Mouse (Mus musculus) embryonic facial prominence, embryonic 14.5 days (tissue): ENCODE results near the gene Slc16a5. TPM values are rescaled to one million over a fixed set of nuclear protein-coding genes. Genes with fewer than 3 reads are reported as not detected.

Experiments
- ATAC-seq: fragments of 200-750 bp; cut with Nextera tagmentation; 2 replicates; pipeline ENCODE4 v1.8.0; 2017; ENCODE audit warnings: low read depth, moderate number of reproducible peaks, moderate TSS enrichment
- DNase-seq: peaks from one replicate; pipeline ENCODE4 v3.0.0-alpha.2; 2015; ENCODE audit warnings: low spot score
- H3K27ac ChIP-seq: fragments of 300-500 bp; sonication (generic); replicated peaks from 2 replicates; pipeline ENCODE4 v1.5.1; 2014; ENCODE audit warnings: low read depth, mild to moderate bottlenecking, low read length, moderate library complexity
- H3K27me3 ChIP-seq: fragments of 300-500 bp; sonication (generic); replicated peaks from 2 replicates; pipeline ENCODE4 v1.6.1; 2014; ENCODE audit warnings: low read length; ENCODE audit not compliant: control insufficient read depth, insufficient read depth
- H3K36me3 ChIP-seq: fragments of 300-500 bp; sonication (generic); 2 replicates; pipeline ENCODE4 v1.6.1; 2014; ENCODE audit warnings: low read length, mixed read lengths; ENCODE audit not compliant: control insufficient read depth, insufficient read depth
- H3K4me1 ChIP-seq: fragments of 300-500 bp; sonication (generic); 2 replicates; pipeline ENCODE4 v1.6.1; 2014; ENCODE audit warnings: antibody characterized with exemption, low read length; ENCODE audit not compliant: control insufficient read depth, insufficient read depth
- H3K4me2 ChIP-seq: fragments of 300-500 bp; sonication (generic); 2 replicates; pipeline ENCODE4 v1.6.1; 2014; ENCODE audit warnings: low read depth, mild to moderate bottlenecking, low read length, moderate library complexity, mixed read lengths
- H3K4me3 ChIP-seq: fragments of 300-500 bp; sonication (generic); 2 replicates; pipeline ENCODE4 v1.5.1; 2014; ENCODE audit warnings: low read depth, mild to moderate bottlenecking, low read length
- H3K9ac ChIP-seq: fragments of 300-500 bp; sonication (generic); 2 replicates; pipeline ENCODE4 v1.6.1; 2014; ENCODE audit warnings: low read depth, mild to moderate bottlenecking, low read length, moderate library complexity, mixed read lengths
- H3K9me3 ChIP-seq: fragments of 300-500 bp; sonication (generic); 2 replicates; pipeline ENCODE4 v1.6.1; 2016; ENCODE audit warnings: low read length; ENCODE audit not compliant: control insufficient read depth
- WGBS: fragments of 180-500 bp; shearing (Covaris S2); extraction: QIAGEN DNeasy Blood & Tissue Kit; methylation state at CpG from one replicate; pipeline ENCODE4 v1.1.7; 2014; 5-methylcytosine and 5-hydroxymethylcytosine counted together
- polyA plus RNA-seq: library from polyadenylated mRNA; unstranded; fragments of >200 nt; fragmentation: Nextera tagmentation; extraction: Ambion mirVana; gene quantifications from 2 replicates; pipeline ENCODE4 v1.2.1, GENCODE M21; 2014

Slc16a5 gene
- polyA plus RNA-seq, 1 experiment from 2014 or later, result 0.15 TPM

GRCm38 (mm10) chr11:115511121-115511520 lies 48.8 kb downstream of the Slc16a5 start:
- Histone ChIP-seq H3K27ac (no peak overlapping the region), H3K36me3 (no peaks in the 10 kb centered on the region), H3K27me3 (no peaks in the 10 kb centered on the region), H3K4me2 (peak overlapping the region; percentile 64), H3K4me3 (peak overlapping the region; percentile 85), H3K4me1 (peaks cover 27% of the 10 kb centered on the region), H3K9ac (peak overlapping the region; percentile 38; the same call in 1 of the 2 replicates), H3K9me3 (no peaks in the 10 kb centered on the region)
- WGBS, result 63% methylated on average over 2 of the region's 2 CpGs
- DNase-seq, result no peak
- ATAC-seq, result no peak

DNA sequence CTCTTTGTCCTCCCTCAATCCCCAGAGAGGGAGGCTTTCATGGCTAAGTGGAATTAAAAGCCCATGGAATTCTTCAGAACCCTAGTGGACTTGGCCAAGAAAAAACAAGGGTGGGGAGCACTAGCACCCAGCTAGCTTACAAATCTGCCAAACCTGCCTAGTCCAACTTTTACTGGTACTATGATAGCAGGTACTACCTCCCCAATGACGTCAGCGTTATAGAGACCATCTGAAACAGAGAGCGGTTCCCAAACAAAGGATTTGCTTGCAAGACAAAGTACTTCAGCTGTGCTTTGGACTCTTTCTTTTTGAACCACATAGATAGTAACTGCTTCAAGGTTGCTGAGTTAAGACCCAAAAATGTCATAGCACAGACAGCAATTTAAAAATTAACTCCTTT lies 49.7 kb downstream of the Slc16a5 start:
- Histone ChIP-seq H3K4me1 (peaks cover 27% of the 10 kb centered on the region), H3K27me3 (no peaks in the 10 kb centered on the region)
- WGBS, result 47% methylated on average over 3 of the region's 3 CpGs

DNA sequence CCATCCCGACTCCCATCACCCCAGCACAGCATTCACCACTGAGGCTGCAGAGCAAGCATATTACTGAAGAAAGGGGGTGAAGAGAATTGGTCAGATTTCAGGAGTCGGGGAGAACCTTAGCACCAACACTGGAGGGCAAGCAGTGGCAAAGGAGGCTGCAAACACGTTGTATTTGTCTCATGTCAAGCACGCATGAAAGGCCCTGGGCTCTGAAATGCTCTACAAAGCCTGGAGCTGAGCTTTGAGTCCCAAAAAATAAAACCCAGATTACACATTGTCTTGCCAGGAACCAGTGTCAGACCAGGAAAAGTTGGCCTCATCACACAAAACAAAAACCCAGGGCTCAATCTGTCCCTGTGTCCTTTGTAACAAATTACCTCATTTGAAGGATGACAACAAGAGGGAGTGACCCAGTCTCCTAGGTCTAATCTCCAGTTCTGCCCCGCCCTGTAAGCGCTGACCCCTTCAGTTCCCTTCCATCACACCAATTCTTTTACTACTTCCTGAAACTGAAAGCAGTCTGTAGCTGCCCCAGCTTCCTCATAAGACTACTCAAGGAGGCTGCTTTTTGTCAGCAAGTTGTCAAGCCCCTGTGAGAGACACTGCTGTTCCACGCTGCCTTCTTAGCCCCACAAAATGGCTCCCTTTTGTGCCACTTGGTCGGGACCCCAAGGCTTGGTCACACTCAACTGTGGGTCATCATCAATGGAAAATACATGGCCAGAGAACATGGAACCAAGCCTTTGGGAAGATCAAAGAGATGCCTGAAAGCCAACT lies 50.3 kb downstream of the Slc16a5 start:
- Histone ChIP-seq H3K9me3 (no peaks in the 10 kb centered on the region), H3K4me1 (peaks cover 27% of the 10 kb centered on the region), H3K9ac (peak overlapping the region; percentile 88), H3K27me3 (no peaks in the 10 kb centered on the region), H3K36me3 (no peaks in the 10 kb centered on the region), H3K4me2 (peak overlapping the region; percentile 64), H3K27ac (peak overlapping the region; percentile 46), H3K4me3 (peak overlapping the region; percentile 85)
- DNase-seq (no peak), ATAC-seq (no peak)
- WGBS, result 23% methylated on average over 8 of the region's 8 CpGs

More for the DNA sequence above, 49.7 kb downstream of the Slc16a5 start:
- Histone ChIP-seq H3K4me3 (peak overlapping the region; percentile 85), H3K9me3 (no peaks in the 10 kb centered on the region), H3K27ac (peak overlapping the region; percentile 46; the same call in 1 of the 2 replicates), H3K9ac (peak overlapping the region; percentile 88), H3K36me3 (no peaks in the 10 kb centered on the region), H3K4me2 (peak overlapping the region; percentile 64)
- DNase-seq (peak; percentile 68), ATAC-seq (no peak)

GRCm38 (mm10) chr11:115513271-115514237 lies 51.3 kb downstream of the Slc16a5 start:
- H3K9me3 ChIP-seq, result no peaks in the 10 kb centered on the region
- peaks cover 27% of the 10 kb centered on the region for H3K4me1 ChIP-seq
- H3K27ac ChIP-seq, result peak overlapping the region; percentile 75; the same call in 1 of the 2 replicates
- H3K4me2 ChIP-seq, result peak overlapping the region; percentile 64
- peak overlapping the region; percentile 85 for H3K4me3 ChIP-seq
- under 1% methylated on average over 46 of the region's 57 CpGs for WGBS
- H3K36me3 ChIP-seq, result no peaks in the 10 kb centered on the region
- H3K27me3 ChIP-seq, result no peaks in the 10 kb centered on the region
- peak; percentile 58 for DNase-seq
- H3K9ac ChIP-seq, result peak overlapping the region; percentile 88
- ATAC-seq, result peak; percentile 54

- H3K9me3 ChIP-seq, result no peaks in the 10 kb centered on the region
- peak within 1 kb of the TSS; percentile 75; the same call in 1 of the 2 replicates for H3K27ac ChIP-seq
- under 1% methylated on average over 18 of the region's 24 CpGs for WGBS
- peak within 1 kb of the TSS; percentile 64 for H3K4me2 ChIP-seq
- H3K27me3 ChIP-seq, result no peaks in the 10 kb centered on the region
- peak; percentile 98 for ATAC-seq
- H3K4me3 ChIP-seq, result peak within 1 kb of the TSS; percentile 85
- no peaks in the 10 kb centered on the region for H3K36me3 ChIP-seq
- DNase-seq, result peak; percentile 98
- H3K4me1 ChIP-seq, result peaks cover 27% of the 10 kb centered on the region
- H3K9ac ChIP-seq, result peak within 1 kb of the TSS; percentile 88
Observed at GRCm38 (mm10) chr11:115514238-115514663, 52.0 kb downstream of the Slc16a5 start, which contains the start of gene Jpt1. Jpt1 (minus strand) TSS chr11:115514387.

DNA sequence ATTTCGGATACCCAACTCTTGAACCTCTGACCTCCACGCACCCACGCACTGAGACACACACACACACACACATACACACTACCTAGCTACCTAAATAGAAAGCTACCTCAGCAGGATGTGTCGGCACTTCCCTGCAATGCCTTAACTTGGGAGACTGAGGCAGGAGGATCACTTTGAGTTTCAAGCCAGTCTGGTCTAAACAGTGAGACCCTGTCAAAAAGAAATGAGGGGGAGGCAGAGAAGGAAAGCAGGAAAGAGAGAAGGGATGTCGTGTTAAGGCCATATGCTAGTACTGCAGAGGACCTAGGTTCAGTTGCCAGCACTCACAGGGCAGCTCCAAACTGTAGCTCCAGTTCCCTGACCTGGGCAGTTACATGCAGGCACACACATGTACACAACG lies 52.7 kb downstream of the Slc16a5 start:
- Histone ChIP-seq H3K9me3 (no peaks in the 10 kb centered on the region), H3K9ac (no peak overlapping the region), H3K4me1 (peaks cover 26% of the 10 kb centered on the region), H3K4me2 (0 out of 2 replicates have a peak overlapping the region, but pooled peaks have one; percentile 54), H3K4me3 (no peak overlapping the region), H3K36me3 (no peaks in the 10 kb centered on the region), H3K27me3 (no peaks in the 10 kb centered on the region), H3K27ac (no peak overlapping the region)
- ATAC-seq (no peak), DNase-seq (no peak)
- 64% methylated on average over 6 of the region's 6 CpGs for WGBS

- H3K27ac ChIP-seq, result no peak overlapping the region
- no peak overlapping the region for H3K9ac ChIP-seq
- H3K4me2 ChIP-seq, result no peak overlapping the region
- H3K9me3 ChIP-seq, result no peaks in the 10 kb centered on the region
- H3K4me3 ChIP-seq, result no peak overlapping the region
- WGBS, result 77% methylated on average over 5 of the region's 5 CpGs
- no peaks in the 10 kb centered on the region for H3K27me3 ChIP-seq
- no peak for DNase-seq
- peaks cover 8% of the 10 kb centered on the region for H3K4me1 ChIP-seq
- ATAC-seq, result no peak
- peaks cover 3% of the 10 kb centered on the region; the same call in 1 of the 2 replicates for H3K36me3 ChIP-seq
Observed at GRCm38 (mm10) chr11:115516942-115517341, 54.7 kb downstream of the Slc16a5 start.

GRCm38 (mm10) chr11:115518693-115519092 lies 56.4 kb downstream of the Slc16a5 start:
- ATAC-seq (no peak), DNase-seq (no peak)
- Histone ChIP-seq H3K9me3 (no peaks in the 10 kb centered on the region), H3K4me1 (no peaks in the 10 kb centered on the region), H3K9ac (no peak overlapping the region), H3K4me2 (no peak overlapping the region), H3K27ac (no peak overlapping the region), H3K36me3 (peaks cover 14% of the 10 kb centered on the region), H3K27me3 (no peaks in the 10 kb centered on the region), H3K4me3 (no peak overlapping the region)
- 64% methylated on average over 9 of the region's 9 CpGs for WGBS
